Mouse (Mus musculus) G1E (cell line): ENCODE data around the gene Tob2. TPM values are rescaled to one million over a fixed set of nuclear protein-coding genes. Genes with fewer than 3 reads are reported as not detected.

Experiments
- ATAC-seq: 2 replicates; pipeline ENCODE4 v1.8.0; 2016; ENCODE audit warnings: mild to moderate bottlenecking; ENCODE audit not compliant: insufficient number of reproducible peaks, poor library complexity, low FRiP score, severe bottlenecking; ENCODE audit errors: extremely low read depth
- DNase-seq: peaks from one replicate; pipeline ENCODE4 v3.0.0; 2012; ENCODE audit warnings: low spot score
- H3K27me3 ChIP-seq: 2 replicates; pipeline ENCODE4 v1.6.1; 2012; ENCODE audit warnings: mild to moderate bottlenecking, low read length, inconsistent platforms; ENCODE audit not compliant: insufficient read depth
- H3K36me3 ChIP-seq: replicated peaks from 2 replicates; pipeline ENCODE3; 2012; ENCODE audit warnings: mild to moderate bottlenecking, inconsistent platforms
- H3K4me1 ChIP-seq: 2 replicates; pipeline ENCODE4 v1.6.1; 2012; ENCODE audit warnings: low read depth, low read length, inconsistent platforms, mixed read lengths; ENCODE audit not compliant: insufficient read depth
- H3K4me3 ChIP-seq: 2 replicates; pipeline ENCODE4 v1.5.1; 2012; ENCODE audit warnings: low read depth, mild to moderate bottlenecking, inconsistent platforms, low read length, moderate library complexity, mixed read lengths
- H3K9me3 ChIP-seq: replicated peaks from 2 replicates; pipeline ENCODE4 v1.6.1; 2012; ENCODE audit warnings: inconsistent platforms
- CTCF ChIP-seq: IDR thresholded peaks from 2 replicates; pipeline ENCODE4 v1.5.1; 2012; ENCODE audit warnings: low read depth, low read length, inconsistent platforms, mixed read lengths
- GATA1 ChIP-seq: IDR thresholded peaks from 2 replicates; pipeline ENCODE4 v1.6.1; 2012; ENCODE audit warnings: borderline replicate concordance, low read length, inconsistent platforms, mixed read lengths
- GATA2 ChIP-seq: IDR thresholded peaks from 2 replicates; pipeline ENCODE4 v1.6.1; 2012; ENCODE audit warnings: low read depth, low read length, inconsistent platforms, borderline replicate concordance
- POLR2AphosphoS5 ChIP-seq: IDR thresholded peaks from 2 replicates; pipeline ENCODE4 v1.6.1; 2012; ENCODE audit warnings: low read depth, low read length, inconsistent platforms; ENCODE audit not compliant: insufficient replicate concordance
- TAL1 ChIP-seq: conservative IDR thresholded peaks from 2 replicates; pipeline ENCODE4 v1.6.1; 2012; ENCODE audit warnings: low read depth, low read length, inconsistent platforms, mixed read lengths
- polyA plus RNA-seq: library from polyadenylated mRNA; stranded (reverse); fragments of >175 nt; gene quantifications from 2 replicates; pipeline ENCODE4 v1.2.3, GENCODE M21; 2012
- total RNA-seq, 2 experiments: library from RNA; stranded (forward) in 1 of 2; stranded (reverse) in 1 of 2; fragments of 200-1000 nt in 1 of 2; fragments of >200 nt in 1 of 2; fragmentation: Nextera tagmentation in 1 of 2; gene quantifications; 2 replicates each; pipeline ENCODE4 v1.2.3; 2014 to 2017

Tob2 gene
- total and polyA plus RNA-seq, 3 experiments = 9.9 to 37.5 (median 32.3) TPM

DNA sequence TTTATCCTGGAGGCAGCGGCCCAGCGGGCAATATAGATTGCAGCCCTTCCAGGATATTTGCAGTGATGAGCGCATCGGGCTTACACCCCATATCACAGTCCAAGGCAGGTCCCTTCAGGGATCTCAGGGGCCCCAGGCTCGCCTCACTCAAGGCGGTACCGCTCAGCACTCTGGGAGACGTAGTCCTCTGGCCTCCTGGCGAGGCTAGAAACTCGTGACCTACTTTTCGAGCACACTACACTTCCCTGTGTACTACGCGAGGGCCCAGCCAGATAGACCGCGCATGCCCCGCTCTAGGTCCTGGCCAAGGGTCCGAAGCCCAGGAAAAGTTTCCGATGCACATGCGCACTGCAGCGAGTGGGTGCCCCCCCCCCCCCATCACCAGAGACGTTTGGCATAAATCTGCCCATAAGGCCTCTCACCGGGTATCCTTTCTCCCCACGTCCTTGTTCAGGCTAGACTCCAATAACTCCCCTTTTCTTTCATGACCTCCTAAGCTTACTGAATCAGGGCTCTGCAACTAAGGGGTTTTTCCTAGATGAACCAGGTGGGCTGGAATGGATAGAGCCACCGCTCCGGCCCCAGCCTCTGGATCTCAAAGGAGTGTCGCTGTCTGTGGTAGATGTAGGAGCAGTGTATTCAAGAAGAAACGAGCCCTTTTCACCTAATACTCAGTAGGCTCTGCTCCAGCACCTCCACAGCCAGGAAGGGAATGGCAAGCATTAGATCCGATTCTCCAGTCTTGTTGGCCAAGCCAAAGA lies 2.4 kb downstream of the Tob2 start:
- peak; percentile 84 for ATAC-seq
- DNase-seq = peak; percentile 89
- TF ChIP-seq POLR2AphosphoS5 (no peak), GATA1 (no peak), CTCF (no peak), TAL1 (no peak), GATA2 (no peak)
- Histone ChIP-seq H3K4me1 (peaks cover 71% of the 10 kb centered on the region), H3K4me3 (peak overlapping the region; percentile 85), H3K36me3 (peaks cover 39% of the 10 kb centered on the region), H3K9me3 (no peaks in the 10 kb centered on the region), H3K27me3 (no peaks in the 10 kb centered on the region)

DNA sequence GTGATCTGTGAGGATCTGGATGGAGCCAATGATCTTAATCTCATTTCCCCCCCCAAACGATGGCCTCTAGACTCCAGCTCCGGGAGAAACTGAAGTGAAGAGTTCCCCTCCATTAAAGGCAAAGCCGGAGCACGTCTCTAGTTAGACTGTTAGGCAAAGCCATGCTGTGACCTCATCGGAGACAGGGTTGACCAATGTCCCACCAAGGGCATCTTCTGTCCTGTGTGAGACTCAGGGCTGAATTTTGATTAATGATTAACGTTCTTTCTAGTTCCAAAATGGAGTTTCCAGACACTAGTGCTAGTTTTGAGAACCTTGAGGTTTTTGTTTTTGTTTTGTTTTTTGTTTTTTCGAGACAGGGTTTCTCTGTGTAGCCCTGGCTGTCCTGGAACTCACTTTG lies 5.5 kb downstream of the Tob2 start:
- H3K9me3 ChIP-seq = no peaks in the 10 kb centered on the region
- peaks cover 64% of the 10 kb centered on the region for H3K36me3 ChIP-seq
- TF ChIP-seq POLR2AphosphoS5 = no peak
- TF ChIP-seq GATA1 = no peak
- TF ChIP-seq GATA2 = no peak
- TF ChIP-seq CTCF = no peak
- TF ChIP-seq TAL1 = no peak
- no peak for ATAC-seq
- no peaks in the 10 kb centered on the region for H3K27me3 ChIP-seq
- H3K4me3 ChIP-seq = no peak overlapping the region
- no peak for DNase-seq
- peaks cover 64% of the 10 kb centered on the region for H3K4me1 ChIP-seq

DNA sequence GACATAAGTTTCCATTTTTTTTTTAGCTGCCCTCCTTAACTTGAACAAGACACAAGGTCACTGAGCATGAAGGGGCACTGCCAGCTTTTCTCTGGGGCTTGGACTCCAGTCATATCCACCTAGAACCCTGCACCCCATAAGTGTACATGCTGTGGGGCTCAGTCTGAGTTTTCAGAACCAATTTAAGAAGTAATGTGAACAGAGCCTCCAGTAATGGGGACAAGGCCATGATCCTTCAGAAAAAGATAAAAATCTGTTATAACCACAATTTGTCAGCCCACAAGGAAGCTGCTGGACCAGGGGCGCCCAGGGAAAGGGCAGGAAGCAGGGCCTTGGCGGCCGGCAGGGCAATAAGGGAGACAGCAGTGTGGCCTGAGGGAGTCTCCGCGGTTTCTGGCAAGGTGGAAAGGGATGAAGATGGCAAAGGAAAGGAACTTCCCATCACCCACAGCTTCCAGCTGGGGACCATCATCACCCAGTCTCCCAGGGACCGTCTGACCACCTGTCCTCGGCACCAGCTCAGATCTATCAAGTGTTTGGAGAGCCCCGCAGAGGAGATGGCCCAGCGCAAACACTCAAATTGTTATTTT lies 6.1 kb downstream of the Tob2 start:
- Histone ChIP-seq H3K27me3 (no peaks in the 10 kb centered on the region), H3K9me3 (no peaks in the 10 kb centered on the region), H3K4me1 (peaks cover 58% of the 10 kb centered on the region), H3K4me3 (no peak overlapping the region), H3K36me3 (peaks cover 69% of the 10 kb centered on the region)
- TF ChIP-seq CTCF (no peak), TAL1 (no peak), GATA1 (no peak), POLR2AphosphoS5 (no peak), GATA2 (no peak)
- no peak for ATAC-seq
- DNase-seq = no peak

DNA sequence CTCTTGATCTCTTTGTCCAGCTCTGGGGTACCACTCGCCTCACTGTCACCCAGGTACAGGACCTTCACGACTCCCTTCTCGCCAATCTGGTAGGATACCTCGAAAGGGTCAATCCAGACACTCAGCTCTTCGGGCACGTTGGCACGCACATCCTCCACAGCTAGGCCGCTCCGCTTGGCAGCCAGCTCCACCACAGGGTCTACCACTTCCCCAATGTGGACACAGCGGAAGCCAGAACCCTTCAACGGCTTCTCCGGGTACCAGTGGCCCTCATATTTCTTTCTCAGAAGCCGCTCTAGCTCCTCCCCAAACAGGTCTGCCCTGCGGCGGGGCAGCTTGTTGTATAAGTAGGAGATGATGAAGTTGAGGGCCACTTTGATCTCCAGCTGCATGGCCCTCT lies 7.2 kb downstream of the Tob2 start:
- DNase-seq (no peak), ATAC-seq (no peak)
- no peaks in the 10 kb centered on the region for H3K27me3 ChIP-seq
- TF ChIP-seq GATA1 (no peak), TAL1 (no peak), GATA2 (no peak), POLR2AphosphoS5 (no peak), CTCF (no peak)
- H3K9me3 ChIP-seq = no peaks in the 10 kb centered on the region
- no peak overlapping the region for H3K4me3 ChIP-seq
- peaks cover 53% of the 10 kb centered on the region for H3K4me1 ChIP-seq
- H3K36me3 ChIP-seq = peaks cover 80% of the 10 kb centered on the region

DNA sequence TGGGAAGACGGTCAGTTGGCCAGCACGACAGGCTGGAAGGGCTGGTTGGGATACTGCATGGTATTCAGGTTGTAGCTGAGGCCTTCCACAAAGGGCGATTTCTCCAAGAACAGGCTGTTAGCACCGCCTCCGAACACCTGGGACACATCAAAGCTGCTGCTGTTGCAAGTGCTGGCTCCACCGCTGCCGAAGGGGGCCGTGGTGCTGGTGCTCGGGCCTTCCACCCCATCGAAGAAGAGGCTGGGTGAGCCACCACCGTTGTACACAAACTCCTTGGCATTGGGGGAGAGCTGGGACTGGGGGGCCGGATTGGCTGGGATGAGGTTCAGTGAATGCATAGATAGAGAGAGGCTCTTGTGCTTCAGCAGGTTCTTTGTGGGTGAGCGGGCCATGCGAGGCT lies 7.9 kb downstream of the Tob2 start:
- DNase-seq (no peak), ATAC-seq (no peak)
- Histone ChIP-seq H3K4me3 (no peak overlapping the region), H3K27me3 (no peaks in the 10 kb centered on the region), H3K36me3 (peaks cover 86% of the 10 kb centered on the region), H3K4me1 (peaks cover 51% of the 10 kb centered on the region), H3K9me3 (no peaks in the 10 kb centered on the region)
- TF ChIP-seq POLR2AphosphoS5 = no peak
- no peak for TF ChIP-seq CTCF
- no peak for TF ChIP-seq GATA1
- no peak for TF ChIP-seq GATA2
- TF ChIP-seq TAL1 = no peak

DNA sequence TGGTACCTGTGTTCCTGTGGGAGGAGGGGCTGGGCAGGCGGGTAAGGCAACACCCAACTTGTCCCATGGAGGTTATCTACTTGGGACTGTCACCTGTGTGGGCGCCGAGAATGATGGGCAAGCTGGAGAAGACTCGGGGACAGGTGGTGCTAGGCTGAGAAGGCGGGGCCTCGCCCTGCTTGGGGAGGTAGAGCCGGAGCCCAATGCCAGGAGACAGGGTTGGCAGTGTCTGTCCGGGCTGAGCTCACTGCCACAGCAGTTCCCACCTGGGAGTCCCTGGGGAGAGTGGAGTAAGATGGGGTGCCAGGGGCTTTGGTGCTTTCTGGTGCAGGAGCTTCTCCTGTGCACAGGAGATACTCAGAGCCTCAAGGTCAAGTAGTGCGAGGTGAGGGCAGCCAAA lies 9.5 kb downstream of the Tob2 start:
- TF ChIP-seq CTCF (no peak), TAL1 (no peak), GATA2 (no peak), GATA1 (no peak), POLR2AphosphoS5 (no peak)
- no peaks in the 10 kb centered on the region for H3K9me3 ChIP-seq
- DNase-seq = no peak
- ATAC-seq = no peak
- H3K27me3 ChIP-seq = no peaks in the 10 kb centered on the region
- H3K36me3 ChIP-seq = peaks cover 82% of the 10 kb centered on the region
- peaks cover 50% of the 10 kb centered on the region for H3K4me1 ChIP-seq
- no peak overlapping the region for H3K4me3 ChIP-seq
